Mouse (Mus musculus) kidney, postnatal 14 days (tissue): Measurements from ENCODE around the gene Zfp750.

Source experiments
- DNase-seq: peaks from one replicate; pipeline ENCODE4 v3.0.0; 2022; ENCODE audit warnings: mixed read lengths

Gene Zfp750

GRCm38 (mm10) chr11:121536528-121536927, 17.4 kb upstream of the Zfp750 start:
- DNase-seq: no peak

GRCm38 (mm10) chr11:121529747-121530146, 10.6 kb upstream of the Zfp750 start:
- no peak for DNase-seq

- no peak for DNase-seq
Measured at GRCm38 (mm10) chr11:121524191-121524590, 5.1 kb upstream of the Zfp750 start.

GRCm38 (mm10) chr11:121522156-121522762, 3.1 kb upstream of the Zfp750 start:
- DNase-seq: no peak

- DNase-seq: no peak
Measured at GRCm38 (mm10) chr11:121520761-121521160, 1.6 kb upstream of the Zfp750 start.

- no peak for DNase-seq
Measured at GRCm38 (mm10) chr11:121519703-121520102, 570 bp upstream of the Zfp750 start.

- peak; percentile 13 for DNase-seq
Measured at GRCm38 (mm10) chr11:121517687-121518465, 1.3 kb downstream of the Zfp750 start.

- DNase-seq: peak; percentile 67
Measured at GRCm38 (mm10) chr11:121516906-121517305, 2.2 kb downstream of the Zfp750 start.

- DNase-seq: no peak
Measured at GRCm38 (mm10) chr11:121515996-121516395, 3.1 kb downstream of the Zfp750 start.

- DNase-seq: no peak
Measured at GRCm38 (mm10) chr11:121512896-121513572, 6.1 kb downstream of the Zfp750 start.

- peak; percentile 45 for DNase-seq
Measured at GRCm38 (mm10) chr11:121510512-121511246, 8.5 kb downstream of the Zfp750 start.

- DNase-seq: no peak
Measured at GRCm38 (mm10) chr11:121508478-121508877, 10.7 kb downstream of the Zfp750 start.

GRCm38 (mm10) chr11:121502000-121502860, 16.9 kb downstream of the Zfp750 start:
- no peak for DNase-seq

GRCm38 (mm10) chr11:121501525-121501924, 17.6 kb downstream of the Zfp750 start:
- DNase-seq: no peak

GRCm38 (mm10) chr11:121500595-121500994, 18.5 kb downstream of the Zfp750 start:
- no peak for DNase-seq

GRCm38 (mm10) chr11:121490651-121491050, 28.5 kb downstream of the Zfp750 start:
- no peak for DNase-seq

- DNase-seq: no peak
Measured at GRCm38 (mm10) chr11:121485882-121486281, 33.3 kb downstream of the Zfp750 start.

GRCm38 (mm10) chr11:121481129-121481528, 38.0 kb downstream of the Zfp750 start:
- DNase-seq: no peak

- no peak for DNase-seq
Measured at GRCm38 (mm10) chr11:121479476-121480203, 39.5 kb downstream of the Zfp750 start.

GRCm38 (mm10) chr11:121475699-121476415, 43.3 kb downstream of the Zfp750 start:
- DNase-seq: peak; percentile 79

GRCm38 (mm10) chr11:121474831-121475230, 44.3 kb downstream of the Zfp750 start:
- DNase-seq: no peak
